Mouse (Mus musculus): Measurements from ENCODE around the gene Necab2. TPM values are rescaled to one million over a fixed set of nuclear protein-coding genes. Genes with fewer than 3 reads are reported as not detected.

Necab2 gene
- polyA plus RNA-seq, 1 experiment from 2014 or later = 44.4 TPM

DNA sequence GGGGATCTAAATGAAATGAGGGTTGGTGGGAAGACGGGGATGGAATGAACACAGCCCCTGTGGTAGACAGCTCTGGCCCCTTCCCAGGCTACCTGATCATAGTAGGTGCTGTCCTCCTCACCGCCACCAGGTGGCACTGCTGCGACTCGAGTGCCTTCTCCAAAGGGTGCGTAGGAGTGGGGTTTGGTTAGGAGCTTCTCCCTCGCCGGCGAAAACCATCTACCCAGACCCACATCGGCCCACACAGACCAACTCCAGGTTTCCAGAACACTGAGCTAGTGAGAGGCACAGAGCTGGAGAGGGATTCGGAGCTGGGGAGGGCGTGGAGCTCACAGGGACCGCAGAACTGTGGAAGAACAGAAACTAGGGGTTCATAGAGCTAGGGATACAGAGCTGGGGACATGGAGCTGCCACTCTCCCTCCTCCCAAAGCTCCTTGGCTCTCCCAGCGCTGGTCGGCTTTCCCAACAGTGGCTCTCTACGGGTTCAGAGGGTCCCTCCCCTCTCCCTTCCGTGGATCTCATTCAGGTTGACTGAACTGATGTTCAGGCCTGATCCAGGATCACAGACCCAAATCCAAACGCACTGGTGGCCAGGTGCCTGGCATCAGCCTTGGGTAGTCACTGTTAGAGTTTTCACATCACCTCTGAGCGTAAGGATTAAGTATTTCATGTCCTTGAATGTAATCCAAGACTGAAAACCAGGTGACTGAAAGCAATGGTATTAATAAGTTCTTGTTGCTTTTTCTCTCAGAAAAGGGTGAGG lies 33.6 kb upstream of the Necab2 start:
- WGBS = 13% methylated on average over 18 of the region's 18 CpGs
- Histone ChIP-seq H3K4me1 (replicated peaks; ENCODE audit: control insufficient read depth, insufficient read depth, low read length) (no peaks in the 10 kb centered on the region), H3K9me3 (ENCODE audit: control insufficient read depth, low read length) (no peaks in the 10 kb centered on the region), H3K36me3 (replicated peaks; ENCODE audit: control insufficient read depth, insufficient read depth) (peaks cover 41% of the 10 kb centered on the region), H3K4me3 (replicated peaks; ENCODE audit: low read length) (no peak overlapping the region), H3K27ac (no peak overlapping the region), H3K9ac (peak overlapping the region; percentile 47; the same call in 1 of the 2 replicates), H3K4me2 (replicated peaks) (peak overlapping the region; percentile 44), H3K27me3 (ENCODE audit: control insufficient read depth, insufficient read depth, low read length) (no peaks in the 10 kb centered on the region)
- peak; percentile 84 for ATAC-seq (ENCODE audit: low FRiP score)
- peak; percentile 86 for DNase-seq (ENCODE audit: low spot score)

DNA sequence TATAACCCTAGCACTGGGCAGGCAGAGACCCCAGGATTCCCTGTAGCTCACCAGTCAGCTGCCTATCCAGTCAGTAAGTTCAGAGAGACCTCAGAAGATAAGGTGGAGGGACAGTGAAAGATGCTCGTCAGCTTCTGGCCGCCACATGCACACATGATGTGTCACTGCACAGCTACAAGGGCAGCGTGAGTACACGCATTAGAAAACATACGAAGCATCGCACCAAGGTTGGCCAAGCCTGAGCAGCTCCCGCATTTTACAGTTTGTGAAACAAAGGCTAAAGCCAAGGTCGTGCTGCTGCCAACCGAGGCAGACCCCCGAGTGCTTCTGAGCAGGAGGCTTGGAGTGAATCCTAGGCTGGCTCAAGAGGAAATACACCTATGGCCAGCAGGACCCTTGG lies 32.9 kb upstream of the Necab2 start:
- Histone ChIP-seq H3K4me2 (replicated peaks) (no peak overlapping the region), H3K27ac (no peak overlapping the region), H3K27me3 (ENCODE audit: control insufficient read depth, insufficient read depth, low read length) (no peaks in the 10 kb centered on the region), H3K9ac (no peak overlapping the region), H3K9me3 (ENCODE audit: control insufficient read depth, low read length) (no peaks in the 10 kb centered on the region), H3K4me1 (replicated peaks; ENCODE audit: control insufficient read depth, insufficient read depth, low read length) (no peaks in the 10 kb centered on the region), H3K36me3 (replicated peaks; ENCODE audit: control insufficient read depth, insufficient read depth) (peaks cover 34% of the 10 kb centered on the region), H3K4me3 (replicated peaks; ENCODE audit: low read length) (no peak overlapping the region)
- 78% methylated on average over 10 of the region's 10 CpGs for WGBS
- no peak for DNase-seq (ENCODE audit: low spot score)
- ATAC-seq (ENCODE audit: low FRiP score) = no peak

DNA sequence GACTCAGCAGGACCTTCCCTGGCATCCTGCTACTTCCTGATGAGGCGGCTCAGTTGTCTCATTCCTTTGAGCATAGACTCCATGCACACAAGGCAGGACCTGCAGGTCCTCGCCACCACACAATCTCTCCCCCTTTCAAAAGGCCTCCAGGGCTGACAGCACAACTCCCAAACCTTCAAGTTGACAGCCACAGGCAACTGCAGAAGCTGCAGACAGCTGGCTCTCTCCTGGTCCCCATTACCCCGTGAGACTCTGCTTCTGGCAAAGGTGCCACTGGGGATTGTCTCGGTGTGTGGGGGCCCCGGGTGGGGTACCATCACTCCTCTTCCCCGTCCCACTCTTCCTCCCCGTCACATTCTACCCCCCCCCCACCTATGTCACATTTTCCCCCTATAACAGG lies 26.2 kb upstream of the Necab2 start:
- whole genome bisulfite sequencing = 78% methylated on average over 7 of the region's 7 CpGs
- H3K4me2 ChIP-seq (replicated peaks) = no peak overlapping the region
- no peak overlapping the region for H3K27ac ChIP-seq
- H3K4me1 ChIP-seq (replicated peaks; ENCODE audit: control insufficient read depth, insufficient read depth, low read length) = peaks cover 8% of the 10 kb centered on the region; the same call in 1 of the 2 replicates
- no peak for ATAC-seq (ENCODE audit: low FRiP score)
- no peaks in the 10 kb centered on the region for H3K9me3 ChIP-seq (ENCODE audit: control insufficient read depth, low read length)
- no peaks in the 10 kb centered on the region for H3K27me3 ChIP-seq (ENCODE audit: control insufficient read depth, insufficient read depth, low read length)
- H3K9ac ChIP-seq = no peak overlapping the region
- H3K4me3 ChIP-seq (replicated peaks; ENCODE audit: low read length) = no peak overlapping the region
- no peak for DNase-seq (ENCODE audit: low spot score)
- no peaks in the 10 kb centered on the region for H3K36me3 ChIP-seq (replicated peaks; ENCODE audit: control insufficient read depth, insufficient read depth)

DNA sequence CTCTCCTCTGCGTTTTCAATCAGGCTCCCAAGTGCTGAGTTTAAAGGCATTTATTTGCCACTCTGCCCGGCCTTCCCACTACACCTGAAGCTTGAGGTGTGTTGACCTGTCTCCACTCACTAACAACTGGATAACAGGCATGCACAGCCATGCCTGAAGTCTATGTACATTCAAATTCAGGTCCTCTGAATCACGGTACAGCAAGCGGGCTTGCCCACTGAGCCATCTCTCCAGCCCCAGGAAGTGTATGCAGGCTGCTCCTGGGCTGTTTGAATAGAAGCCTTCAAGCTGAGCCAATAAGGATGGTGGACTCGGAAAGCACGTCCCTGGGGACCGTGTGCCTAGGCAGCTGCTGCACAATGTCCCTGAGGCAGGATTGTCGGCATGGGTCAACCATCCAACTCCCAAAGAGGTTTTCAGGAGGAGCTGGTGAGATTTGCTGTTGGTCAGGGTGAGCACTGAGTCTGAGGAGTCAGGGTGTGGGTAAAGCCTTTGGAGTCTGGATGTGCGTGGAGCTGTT lies 24.9 kb upstream of the Necab2 start:
- DNase-seq (ENCODE audit: low spot score) (no peak), ATAC-seq (ENCODE audit: low FRiP score) (no peak)
- Histone ChIP-seq H3K36me3 (replicated peaks; ENCODE audit: control insufficient read depth, insufficient read depth) (no peaks in the 10 kb centered on the region), H3K27ac (no peak overlapping the region), H3K9ac (no peak overlapping the region), H3K4me3 (replicated peaks; ENCODE audit: low read length) (no peak overlapping the region), H3K4me1 (replicated peaks; ENCODE audit: control insufficient read depth, insufficient read depth, low read length) (peaks cover 8% of the 10 kb centered on the region; the same call in 1 of the 2 replicates), H3K27me3 (ENCODE audit: control insufficient read depth, insufficient read depth, low read length) (no peaks in the 10 kb centered on the region), H3K9me3 (ENCODE audit: control insufficient read depth, low read length) (no peaks in the 10 kb centered on the region), H3K4me2 (replicated peaks) (no peak overlapping the region)
- 46% methylated on average over 9 of the region's 9 CpGs for WGBS

DNA sequence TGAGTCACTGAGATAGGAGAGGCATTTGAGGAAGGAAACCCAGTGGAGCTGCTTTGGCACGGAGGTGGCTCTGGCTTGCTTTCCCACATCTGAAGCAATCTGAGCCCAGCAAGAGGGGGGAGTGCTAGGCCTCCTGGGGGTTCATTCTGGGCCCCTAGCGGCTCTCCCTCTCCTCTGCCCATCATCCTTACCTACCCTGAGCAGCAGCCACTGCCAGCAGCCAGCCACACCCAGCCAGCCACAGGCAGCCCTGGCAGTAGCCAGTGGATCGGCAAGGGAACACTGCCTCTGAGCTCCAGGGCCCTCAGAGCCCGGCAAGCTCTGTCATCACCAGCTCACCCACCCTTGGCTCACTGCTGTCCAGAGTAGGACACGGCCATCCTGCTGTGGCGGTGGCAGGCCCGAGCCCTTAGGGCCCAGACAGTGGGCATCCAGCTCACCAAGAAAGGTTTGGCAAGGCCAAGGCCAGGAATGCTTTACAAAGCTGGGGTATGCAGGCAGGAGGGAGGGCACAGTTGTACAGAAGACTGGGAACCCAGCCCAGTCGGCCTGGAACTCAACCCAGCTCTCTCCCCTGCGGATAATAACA lies 24.3 kb upstream of the Necab2 start:
- Histone ChIP-seq H3K4me1 (replicated peaks; ENCODE audit: control insufficient read depth, insufficient read depth, low read length) (peaks cover 8% of the 10 kb centered on the region; the same call in 1 of the 2 replicates), H3K27me3 (ENCODE audit: control insufficient read depth, insufficient read depth, low read length) (no peaks in the 10 kb centered on the region), H3K9ac (no peak overlapping the region), H3K4me3 (replicated peaks; ENCODE audit: low read length) (no peak overlapping the region), H3K9me3 (ENCODE audit: control insufficient read depth, low read length) (no peaks in the 10 kb centered on the region), H3K4me2 (replicated peaks) (no peak overlapping the region), H3K27ac (no peak overlapping the region), H3K36me3 (replicated peaks; ENCODE audit: control insufficient read depth, insufficient read depth) (no peaks in the 10 kb centered on the region)
- WGBS = 61% methylated on average over 9 of the region's 9 CpGs
- no peak for ATAC-seq (ENCODE audit: low FRiP score)
- no peak for DNase-seq (ENCODE audit: low spot score)

DNA sequence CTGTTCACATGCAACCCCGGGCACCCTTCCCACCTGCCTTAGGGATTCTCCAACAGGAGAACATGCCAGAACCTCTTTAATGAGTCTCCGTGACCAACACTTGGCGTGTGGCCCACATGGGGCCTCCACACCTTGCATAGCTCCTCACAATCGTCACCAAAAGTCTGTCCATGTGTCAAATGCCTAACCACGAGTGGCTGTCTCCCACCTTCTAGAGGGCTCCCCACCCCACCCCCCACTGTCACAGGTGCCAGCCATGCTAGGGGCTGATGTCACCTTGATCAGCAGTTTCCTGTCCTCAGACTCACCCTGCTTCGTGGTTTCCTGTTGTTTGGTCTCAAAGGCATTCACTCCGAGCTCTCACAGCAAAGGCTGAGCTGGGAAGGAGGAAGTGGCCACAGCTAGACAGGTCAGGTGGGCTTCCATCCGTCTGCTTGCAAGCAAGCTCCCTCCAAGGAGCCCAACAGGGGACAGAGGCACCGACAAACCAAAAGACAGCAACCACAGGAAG lies 22.8 kb upstream of the Necab2 start:
- WGBS = 74% methylated on average over 9 of the region's 9 CpGs

DNA sequence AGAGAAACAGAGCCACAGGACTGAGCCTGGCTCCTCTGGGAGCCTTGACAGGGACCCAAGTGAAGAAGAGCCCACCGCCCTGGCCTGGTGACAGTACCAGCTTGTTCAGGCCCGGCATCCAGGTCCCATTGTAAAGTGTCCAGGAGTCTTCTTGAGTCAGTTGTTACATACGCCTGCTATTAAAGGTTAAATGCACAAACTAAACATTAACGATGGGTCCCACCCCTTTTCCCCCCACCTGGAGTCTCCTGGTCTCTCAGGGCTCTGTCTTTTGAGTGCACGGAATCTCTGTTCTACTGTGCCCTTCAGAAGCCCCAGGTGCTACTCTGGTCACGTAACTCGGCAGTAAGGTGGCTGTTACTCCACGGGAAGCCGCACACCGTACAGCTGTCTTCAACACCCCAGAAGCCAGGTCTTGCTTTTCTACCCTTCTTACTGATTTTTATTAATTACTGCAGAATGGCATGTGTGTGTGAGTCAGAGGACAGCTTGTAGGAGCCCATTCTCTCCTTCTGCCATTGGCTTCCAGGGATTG lies 22.3 kb upstream of the Necab2 start:
- no peak overlapping the region for H3K9ac ChIP-seq
- H3K36me3 ChIP-seq (replicated peaks; ENCODE audit: control insufficient read depth, insufficient read depth) = no peaks in the 10 kb centered on the region
- no peak overlapping the region for H3K27ac ChIP-seq
- no peak overlapping the region for H3K4me3 ChIP-seq (replicated peaks; ENCODE audit: low read length)
- no peak for DNase-seq (ENCODE audit: low spot score)
- H3K4me1 ChIP-seq (replicated peaks; ENCODE audit: control insufficient read depth, insufficient read depth, low read length) = peaks cover 8% of the 10 kb centered on the region; the same call in 1 of the 2 replicates
- ATAC-seq (ENCODE audit: low FRiP score) = no peak
- H3K9me3 ChIP-seq (ENCODE audit: control insufficient read depth, low read length) = no peaks in the 10 kb centered on the region
- no peaks in the 10 kb centered on the region for H3K27me3 ChIP-seq (ENCODE audit: control insufficient read depth, insufficient read depth, low read length)
- no peak overlapping the region for H3K4me2 ChIP-seq (replicated peaks)
- 87% methylated on average over 10 of the region's 10 CpGs for WGBS

More for the DNA sequence above, 22.8 kb upstream of the Necab2 start:
- Histone ChIP-seq H3K9ac (no peak overlapping the region), H3K4me1 (replicated peaks; ENCODE audit: control insufficient read depth, insufficient read depth, low read length) (peaks cover 8% of the 10 kb centered on the region; the same call in 1 of the 2 replicates), H3K9me3 (ENCODE audit: control insufficient read depth, low read length) (no peaks in the 10 kb centered on the region), H3K4me2 (replicated peaks) (no peak overlapping the region), H3K27me3 (ENCODE audit: control insufficient read depth, insufficient read depth, low read length) (no peaks in the 10 kb centered on the region), H3K4me3 (replicated peaks; ENCODE audit: low read length) (no peak overlapping the region), H3K27ac (no peak overlapping the region), H3K36me3 (replicated peaks; ENCODE audit: control insufficient read depth, insufficient read depth) (no peaks in the 10 kb centered on the region)
- ATAC-seq (ENCODE audit: low FRiP score) (no peak), DNase-seq (ENCODE audit: low spot score) (no peak)

DNA sequence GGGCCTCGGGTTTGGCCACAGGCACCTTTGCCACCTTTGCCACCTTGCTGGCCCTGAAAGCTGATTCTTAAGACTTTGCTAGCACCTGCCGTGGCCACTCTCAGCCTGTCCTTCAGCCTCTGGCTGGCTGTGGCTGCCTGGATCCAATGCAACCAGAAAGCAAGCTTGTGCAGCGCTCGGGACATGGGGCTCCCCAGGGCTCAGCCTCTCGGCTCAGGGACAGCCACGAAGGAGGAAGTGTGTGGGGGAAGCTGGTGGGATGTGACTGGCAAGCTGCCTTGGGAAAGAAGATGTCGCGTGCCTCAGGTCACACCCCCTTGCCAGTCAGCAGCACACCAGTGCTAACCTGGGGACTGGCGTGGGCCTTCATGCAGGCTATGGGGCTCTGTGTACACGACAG lies 21.8 kb upstream of the Necab2 start:
- Histone ChIP-seq H3K9me3 (ENCODE audit: control insufficient read depth, low read length) (no peaks in the 10 kb centered on the region), H3K4me3 (replicated peaks; ENCODE audit: low read length) (no peak overlapping the region), H3K36me3 (replicated peaks; ENCODE audit: control insufficient read depth, insufficient read depth) (no peaks in the 10 kb centered on the region), H3K27me3 (ENCODE audit: control insufficient read depth, insufficient read depth, low read length) (no peaks in the 10 kb centered on the region), H3K27ac (no peak overlapping the region), H3K4me2 (replicated peaks) (no peak overlapping the region), H3K9ac (no peak overlapping the region), H3K4me1 (replicated peaks; ENCODE audit: control insufficient read depth, insufficient read depth, low read length) (peaks cover 8% of the 10 kb centered on the region; the same call in 1 of the 2 replicates)
- WGBS = 80% methylated on average over 10 of the region's 10 CpGs
- ATAC-seq (ENCODE audit: low FRiP score) = no peak
- DNase-seq (ENCODE audit: low spot score) = no peak

DNA sequence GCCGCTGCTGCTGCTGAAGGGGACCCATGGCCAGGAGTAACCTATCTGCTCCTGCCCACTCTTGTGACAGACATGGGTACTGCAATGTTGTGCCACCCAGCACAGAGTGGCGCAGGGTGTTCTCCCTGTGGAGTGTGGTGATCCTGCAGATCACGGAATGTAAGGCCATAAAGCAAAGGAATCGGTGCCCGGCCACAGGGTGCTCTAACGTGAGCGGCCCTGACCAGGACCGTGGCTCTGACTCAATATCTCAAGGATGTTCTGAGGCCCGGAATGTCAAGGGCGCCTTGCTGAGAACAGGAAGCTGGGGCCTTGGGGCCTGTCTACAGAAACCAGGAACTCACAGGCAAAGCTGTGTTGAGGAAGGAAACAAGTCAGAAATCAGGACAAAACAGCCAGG lies 21.0 kb upstream of the Necab2 start:
- H3K4me3 ChIP-seq (replicated peaks; ENCODE audit: low read length) = no peak overlapping the region
- no peak overlapping the region for H3K4me2 ChIP-seq (replicated peaks)
- H3K27ac ChIP-seq = no peak overlapping the region
- no peak overlapping the region for H3K9ac ChIP-seq
- no peaks in the 10 kb centered on the region for H3K36me3 ChIP-seq (replicated peaks; ENCODE audit: control insufficient read depth, insufficient read depth)
- ATAC-seq (ENCODE audit: low FRiP score) (no peak), DNase-seq (ENCODE audit: low spot score) (no peak)
- no peaks in the 10 kb centered on the region for H3K9me3 ChIP-seq (ENCODE audit: control insufficient read depth, low read length)
- H3K27me3 ChIP-seq (ENCODE audit: control insufficient read depth, insufficient read depth, low read length) = no peaks in the 10 kb centered on the region
- H3K4me1 ChIP-seq (replicated peaks; ENCODE audit: control insufficient read depth, insufficient read depth, low read length) = peaks cover 8% of the 10 kb centered on the region; the same call in 1 of the 2 replicates
- 83% methylated on average over 10 of the region's 10 CpGs for WGBS
